Mouse (Mus musculus) heart, adult 2 months (tissue): ENCODE measurements around the gene Marc1.
A peak's percentile ranks its signal among the peaks of the same experiment; 100 is the strongest.

Source experiments
- CTCF ChIP-seq: fragments of 200-600 bp; IDR thresholded peaks from 2 replicates; pipeline ENCODE4 v1.8.1; 2022; ENCODE audit warnings: antibody characterized with exemption, mild to moderate bottlenecking, moderate library complexity
- EP300 ChIP-seq: fragments of 200-500 bp; IDR thresholded peaks from 2 replicates; pipeline ENCODE4 v1.6.1; 2011; ENCODE audit warnings: low read depth, low read length, control low read depth; ENCODE audit not compliant: insufficient read depth
- POLR2A ChIP-seq: fragments of 200-500 bp; IDR thresholded peaks from 2 replicates; pipeline ENCODE4 v1.6.1; 2011; ENCODE audit warnings: mild to moderate bottlenecking, low read depth, low read length, control low read depth; ENCODE audit not compliant: insufficient read depth

GRCm38 (mm10) chr1:184748692-184749152, 62.4 kb downstream of the Marc1 start:
- TF ChIP-seq CTCF: no peak
- TF ChIP-seq POLR2A: no peak; the same call in 1 of the 2 replicates
- TF ChIP-seq EP300: peak; percentile 77; the same call in 1 of the 2 replicates
